Mouse (Mus musculus): ENCODE results near the gene Eef1e1. TPM values are rescaled to one million over a fixed set of nuclear protein-coding genes. Genes with fewer than 3 reads are reported as not detected.
"Not testable (repeated sequence)": the region's sequence is repeated elsewhere in the genome, so short reads cannot be mapped to it uniquely, and the experiment has no call there.

The Eef1e1 gene
- polyA plus RNA-seq, 1 experiment, result 19.5 TPM

DNA sequence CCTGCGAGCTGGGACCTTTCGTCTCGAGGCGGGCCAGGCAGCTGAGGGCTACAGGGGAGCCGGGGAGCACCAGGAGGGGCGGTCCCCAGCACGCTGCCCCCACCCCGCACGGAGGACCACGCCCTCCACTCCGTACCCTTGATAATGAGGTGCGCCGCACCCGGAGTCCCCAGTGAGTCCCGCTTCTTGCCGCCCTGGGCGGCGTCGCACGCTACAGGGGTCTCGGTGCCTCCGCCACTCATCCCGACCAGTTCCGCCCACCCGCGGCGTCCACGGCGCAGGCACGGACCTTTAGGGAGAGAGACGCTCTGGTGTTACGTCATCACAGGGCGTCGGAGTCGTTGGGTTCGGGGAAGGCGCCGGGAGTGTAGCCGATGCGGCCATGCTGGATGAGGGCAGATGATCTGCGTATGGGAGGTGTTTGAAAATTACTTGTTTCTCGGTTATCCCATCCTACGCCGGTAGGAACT is 24.0 kb downstream of the Eef1e1 start, which contains the start of gene Bloc1s5:
Gene Bloc1s5, minus strand, starts transcription at position 310 of the 470 bp plus-strand sequence.
- H3K27ac ChIP-seq (replicated peaks; ENCODE audit: low read depth, low read length), result peak within 1 kb of the TSS; percentile 64
- no peaks in the 10 kb centered on the region for H3K4me1 ChIP-seq (ENCODE audit: control insufficient read depth, insufficient read depth, insufficient read length, low read length)
- peak within 1 kb of the TSS; percentile 97 for H3K4me3 ChIP-seq (ENCODE audit: insufficient read depth, low read depth, low read length)

DNA sequence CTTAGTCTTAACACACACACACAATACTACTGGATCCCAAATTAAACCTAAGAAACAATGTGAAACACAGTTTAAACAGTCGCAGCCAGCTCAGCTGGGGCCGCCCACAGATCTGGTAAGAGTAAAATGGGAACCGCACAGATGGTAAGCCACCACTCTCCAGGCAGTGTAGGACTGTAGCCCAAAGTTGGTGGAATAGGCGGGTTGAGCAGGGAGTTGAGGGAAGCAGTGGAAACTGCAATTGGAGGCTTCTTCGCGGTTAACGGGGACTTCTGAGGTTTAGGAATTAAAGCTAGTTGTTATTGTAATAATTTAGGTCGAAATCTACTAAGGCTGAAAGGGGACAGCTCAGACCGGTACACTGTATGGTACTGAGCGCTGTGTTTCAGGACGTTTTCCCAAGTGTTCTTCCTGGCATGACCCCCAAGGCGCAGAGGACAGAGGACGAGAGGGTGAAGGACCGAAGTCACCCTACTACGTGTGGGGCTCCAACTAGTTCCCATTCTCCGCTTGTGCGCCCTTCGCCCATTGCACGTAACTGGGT is 24.5 kb downstream of the Eef1e1 start:
- Histone ChIP-seq H3K4me3 (ENCODE audit: insufficient read depth, low read depth, low read length) (peak overlapping the region; percentile 97), H3K4me1 (ENCODE audit: control insufficient read depth, insufficient read depth, insufficient read length, low read length) (no peaks in the 10 kb centered on the region), H3K27ac (replicated peaks; ENCODE audit: low read depth, low read length) (peak overlapping the region; percentile 64)

DNA sequence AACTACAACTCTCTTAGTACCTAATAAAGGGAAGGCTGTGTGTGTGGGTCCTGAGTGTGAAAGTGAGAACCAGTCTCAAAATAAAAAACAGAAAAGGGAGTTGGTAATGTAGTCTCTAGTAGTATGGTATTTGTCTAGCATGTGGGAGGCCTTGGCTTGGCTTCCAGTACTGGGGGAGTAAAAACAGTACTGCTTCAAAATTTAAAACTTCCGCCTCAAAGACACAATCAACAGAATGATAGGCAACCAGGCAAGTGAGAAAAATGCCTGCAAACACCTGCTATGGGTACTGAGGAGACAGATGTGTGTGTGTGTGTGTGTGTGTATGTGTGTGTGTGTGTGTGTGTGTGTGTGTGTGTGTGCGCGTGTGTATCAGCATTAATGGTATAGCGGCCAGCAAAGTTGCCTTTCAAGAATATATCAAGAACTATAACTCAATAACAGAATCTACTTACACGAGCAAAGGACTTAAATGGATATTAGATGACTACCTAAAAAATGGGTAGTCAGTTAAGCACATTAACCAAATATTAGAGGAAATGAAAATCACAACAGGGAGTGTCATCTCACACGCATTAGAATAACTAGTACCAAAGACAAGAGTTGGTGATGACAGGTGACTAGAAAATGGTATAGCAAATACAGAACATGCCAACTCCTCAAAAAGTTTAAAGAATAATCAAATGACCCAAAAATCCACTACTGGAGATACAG is 25.4 kb downstream of the Eef1e1 start:
- Histone ChIP-seq H3K4me3 (ENCODE audit: insufficient read depth, low read depth, low read length) (no peak overlapping the region), H3K4me1 (ENCODE audit: control insufficient read depth, insufficient read depth, insufficient read length, low read length) (no peaks in the 10 kb centered on the region), H3K27ac (replicated peaks; ENCODE audit: low read depth, low read length) (no peak overlapping the region)

DNA sequence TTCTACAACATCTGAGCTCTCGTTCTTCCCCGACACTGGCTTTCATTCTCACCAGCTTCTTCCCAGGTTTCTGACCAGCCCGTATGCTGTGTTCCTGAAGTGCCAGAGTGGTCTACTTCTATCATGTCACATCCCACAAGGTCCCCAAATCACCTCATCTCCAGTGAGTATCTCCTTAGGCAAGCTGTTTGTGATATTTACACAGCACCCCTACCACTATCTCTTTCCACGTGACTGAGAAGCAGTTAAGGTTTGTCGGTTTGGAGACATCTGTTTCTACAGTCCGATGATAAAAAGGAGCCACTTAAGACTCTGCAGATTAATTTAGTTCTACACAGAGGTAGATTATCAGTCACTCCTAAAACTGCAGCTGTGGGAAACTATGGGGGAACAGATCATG is 26.3 kb downstream of the Eef1e1 start:
- H3K4me1 ChIP-seq (ENCODE audit: control insufficient read depth, insufficient read depth, insufficient read length, low read length), result no peaks in the 10 kb centered on the region
- no peak overlapping the region for H3K27ac ChIP-seq (replicated peaks; ENCODE audit: low read depth, low read length)
- H3K4me3 ChIP-seq (ENCODE audit: insufficient read depth, low read depth, low read length), result no peak overlapping the region

DNA sequence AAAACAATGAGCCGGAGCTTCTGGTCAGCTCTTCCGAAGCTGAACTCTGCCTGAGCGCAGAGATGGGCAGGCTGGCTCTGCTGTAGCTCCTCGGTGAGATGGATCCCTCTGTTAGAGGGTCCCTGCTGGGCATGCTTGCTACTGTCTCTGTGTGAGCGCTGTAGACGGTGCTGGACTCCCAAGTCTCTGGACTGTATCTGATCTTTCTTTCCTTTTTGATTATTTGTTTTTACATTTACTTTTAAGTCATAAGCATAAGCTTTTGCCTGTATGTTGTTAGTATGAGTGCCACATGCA is 32.7 kb downstream of the Eef1e1 start:
- Histone ChIP-seq H3K4me3 (ENCODE audit: insufficient read depth, low read depth, low read length) (no peak overlapping the region), H3K4me1 (ENCODE audit: control insufficient read depth, insufficient read depth, insufficient read length, low read length) (peaks cover 2% of the 10 kb centered on the region; the same call in 1 of the 2 replicates), H3K27ac (replicated peaks; ENCODE audit: low read depth, low read length) (no peak overlapping the region)

DNA sequence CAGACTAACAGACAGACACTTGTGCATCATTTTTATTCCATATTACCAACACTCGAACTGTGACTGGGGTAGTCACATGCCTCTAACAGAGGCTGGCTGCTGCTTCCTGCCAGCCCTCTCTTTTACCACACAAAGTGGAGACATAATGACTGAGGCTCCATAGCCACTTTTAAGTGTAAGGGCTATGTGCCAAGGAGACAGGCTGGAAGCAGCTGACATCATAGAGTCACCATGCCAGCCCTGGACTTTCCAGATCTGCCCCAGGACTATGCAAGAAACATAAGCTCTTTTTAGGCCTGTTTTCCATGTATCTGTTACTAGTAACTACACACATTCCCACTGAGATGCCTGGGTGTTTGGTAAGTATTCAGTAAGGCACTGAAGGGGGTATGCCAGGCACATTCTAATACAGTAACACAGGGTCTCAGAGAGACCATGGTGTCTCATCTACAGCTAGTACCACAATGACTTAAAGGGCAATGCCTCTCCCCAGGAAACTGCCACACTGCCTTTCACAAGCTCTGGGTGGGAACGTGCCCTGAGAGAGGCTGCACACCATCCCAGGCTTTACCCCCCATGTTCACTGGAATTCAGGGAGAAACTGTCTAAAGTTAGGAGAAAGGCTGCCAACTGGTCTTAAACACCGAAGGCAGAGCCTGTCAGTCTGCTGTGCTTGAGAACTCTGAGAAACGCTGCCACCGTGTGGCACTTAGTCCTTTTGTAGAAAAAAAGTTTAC is 33.2 kb downstream of the Eef1e1 start:
- H3K4me1 ChIP-seq (ENCODE audit: control insufficient read depth, insufficient read depth, insufficient read length, low read length), result peaks cover 2% of the 10 kb centered on the region; the same call in 1 of the 2 replicates
- no peak overlapping the region for H3K4me3 ChIP-seq (ENCODE audit: insufficient read depth, low read depth, low read length)
- H3K27ac ChIP-seq (replicated peaks; ENCODE audit: low read depth, low read length), result no peak overlapping the region

DNA sequence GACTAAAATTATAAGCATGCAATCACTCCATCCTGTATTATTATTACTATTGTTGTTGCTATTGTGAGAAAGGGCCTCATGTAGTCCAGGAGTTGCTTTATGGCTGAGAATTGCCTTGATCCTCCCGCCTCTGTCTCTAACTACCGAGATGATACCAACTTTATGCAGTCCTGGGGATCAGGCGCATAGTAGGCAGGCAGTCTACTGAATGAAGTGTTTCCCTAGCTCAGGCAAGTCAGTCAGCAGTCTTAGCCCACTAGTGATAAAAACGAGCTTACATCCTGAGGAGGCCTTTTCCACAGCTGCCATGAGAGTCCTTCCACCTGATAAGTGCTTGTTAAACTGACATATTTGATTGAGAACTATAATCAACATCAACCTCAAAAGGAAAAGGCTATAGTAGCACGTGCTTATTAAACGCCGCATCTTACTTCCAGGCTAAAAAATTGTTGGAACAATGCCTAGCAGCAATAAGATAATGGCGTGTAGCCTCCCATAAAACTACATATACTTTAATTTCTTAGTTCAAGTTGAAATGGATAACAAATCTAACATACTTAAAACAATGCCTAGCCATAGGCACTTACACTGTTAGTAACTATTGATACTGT is 34.5 kb downstream of the Eef1e1 start:
- Histone ChIP-seq H3K27ac (replicated peaks; ENCODE audit: low read depth, low read length) (no peak overlapping the region), H3K4me3 (ENCODE audit: insufficient read depth, low read depth, low read length) (no peak overlapping the region), H3K4me1 (ENCODE audit: control insufficient read depth, insufficient read depth, insufficient read length, low read length) (peaks cover 2% of the 10 kb centered on the region; the same call in 1 of the 2 replicates)

DNA sequence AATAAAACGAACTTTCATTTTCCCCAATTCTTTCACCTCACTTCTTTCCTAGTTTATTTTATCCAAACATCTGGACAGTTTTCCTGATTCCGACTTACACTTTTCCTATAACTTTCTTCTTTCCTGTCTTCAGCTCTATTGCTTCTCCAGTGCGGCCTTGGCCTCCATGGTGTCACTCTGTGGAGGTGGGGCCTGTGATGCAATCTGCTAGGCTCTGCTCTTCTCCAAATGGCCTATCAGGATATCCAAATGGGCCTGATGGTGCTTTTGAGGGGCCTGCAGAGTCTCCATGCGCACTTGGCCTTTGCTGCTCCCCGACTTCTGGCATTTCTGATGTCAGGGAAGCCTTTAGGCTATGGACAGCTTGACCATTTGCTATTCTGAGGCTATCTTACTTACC is 35.6 kb downstream of the Eef1e1 start:
- H3K4me3 ChIP-seq (ENCODE audit: insufficient read depth, low read depth, low read length), result no peak overlapping the region
- H3K4me1 ChIP-seq (ENCODE audit: control insufficient read depth, insufficient read depth, insufficient read length, low read length), result peaks cover 2% of the 10 kb centered on the region; the same call in 1 of the 2 replicates
- no peak overlapping the region for H3K27ac ChIP-seq (replicated peaks; ENCODE audit: low read depth, low read length)

DNA sequence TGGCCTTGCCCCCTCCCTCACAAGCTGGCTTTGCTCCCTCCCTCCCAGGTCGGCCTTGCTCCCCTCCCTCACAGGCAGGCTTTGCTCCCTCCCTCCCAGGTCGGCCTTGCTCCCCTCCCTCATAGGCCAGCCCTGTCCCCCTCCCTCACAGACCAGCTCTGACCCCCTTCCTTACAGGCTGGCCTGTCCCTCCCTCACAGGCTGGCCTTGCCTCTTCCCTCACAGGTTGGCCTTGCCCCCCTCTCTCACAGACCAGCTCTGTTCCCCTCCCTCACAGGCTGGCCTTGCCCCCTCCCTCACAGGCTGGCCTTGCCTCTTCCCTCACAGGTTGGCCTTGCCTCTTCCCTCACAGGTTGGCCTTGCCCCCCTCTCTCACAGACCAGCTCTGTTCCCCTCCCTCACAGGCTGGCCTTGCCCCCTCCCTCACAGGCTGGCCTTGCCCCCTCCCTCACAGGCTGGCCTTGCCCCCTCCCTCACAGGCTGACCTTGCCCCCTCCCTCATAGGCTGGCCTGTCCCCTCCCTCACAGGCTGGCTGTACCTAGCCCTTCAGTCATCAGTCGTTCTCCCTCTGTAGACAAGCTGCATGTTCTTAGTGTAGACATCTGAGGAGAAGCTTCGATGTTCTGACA is 40.7 kb downstream of the Eef1e1 start:
- not testable (repeated sequence) for H3K4me1 ChIP-seq (ENCODE audit: control insufficient read depth, insufficient read depth, insufficient read length, low read length)

DNA sequence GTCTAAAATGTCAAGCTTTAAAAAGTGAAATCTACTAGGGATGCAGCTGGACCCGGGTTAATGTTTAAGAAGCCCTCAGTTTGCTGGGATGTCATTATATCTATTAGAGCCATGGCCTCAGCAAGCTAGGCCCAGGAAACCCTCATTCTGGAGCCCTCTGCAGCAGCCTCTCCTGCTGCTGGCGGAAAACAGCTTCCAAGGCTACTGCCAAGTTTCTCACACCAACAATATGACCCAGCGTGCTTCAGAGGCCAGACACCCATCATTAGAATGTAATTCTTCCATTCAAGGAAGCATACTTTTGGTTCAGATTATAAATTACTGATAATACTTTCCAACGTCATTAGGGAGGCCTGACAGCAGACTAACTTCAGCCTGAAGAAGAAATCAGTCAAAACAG is 42.0 kb downstream of the Eef1e1 start:
- H3K27ac ChIP-seq (replicated peaks; ENCODE audit: low read depth, low read length), result no peak overlapping the region
- H3K4me1 ChIP-seq (ENCODE audit: control insufficient read depth, insufficient read depth, insufficient read length, low read length), result peaks cover 8% of the 10 kb centered on the region
- H3K4me3 ChIP-seq (ENCODE audit: insufficient read depth, low read depth, low read length), result no peak overlapping the region

More for the DNA sequence above, 40.7 kb downstream of the Eef1e1 start:
- not testable (repeated sequence) for H3K27ac ChIP-seq (replicated peaks; ENCODE audit: low read depth, low read length); H3K4me3 ChIP-seq (ENCODE audit: insufficient read depth, low read depth, low read length)

DNA sequence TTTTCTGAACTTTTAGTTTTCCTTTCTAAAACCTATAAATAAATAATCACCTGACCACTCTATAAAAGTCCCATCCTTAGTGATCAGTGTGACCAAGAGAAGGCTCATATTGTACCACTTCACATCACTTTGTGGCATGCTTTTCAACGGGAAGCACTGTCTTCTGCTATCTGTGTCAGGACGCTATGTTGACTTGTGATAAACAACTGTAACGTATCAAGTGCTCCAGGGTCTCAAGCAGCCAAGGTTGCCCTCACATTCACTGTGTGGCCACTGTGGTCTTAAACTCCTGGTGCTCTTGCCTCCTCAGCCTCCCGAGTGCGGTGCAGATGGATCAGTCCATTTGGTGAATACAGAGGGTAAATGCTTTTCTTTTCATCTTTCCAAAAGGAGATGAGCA is 43.2 kb downstream of the Eef1e1 start:
- H3K27ac ChIP-seq (replicated peaks; ENCODE audit: low read depth, low read length), result no peak overlapping the region
- H3K4me1 ChIP-seq (ENCODE audit: control insufficient read depth, insufficient read depth, insufficient read length, low read length), result peaks cover 8% of the 10 kb centered on the region
- H3K4me3 ChIP-seq (ENCODE audit: insufficient read depth, low read depth, low read length), result no peak overlapping the region

DNA sequence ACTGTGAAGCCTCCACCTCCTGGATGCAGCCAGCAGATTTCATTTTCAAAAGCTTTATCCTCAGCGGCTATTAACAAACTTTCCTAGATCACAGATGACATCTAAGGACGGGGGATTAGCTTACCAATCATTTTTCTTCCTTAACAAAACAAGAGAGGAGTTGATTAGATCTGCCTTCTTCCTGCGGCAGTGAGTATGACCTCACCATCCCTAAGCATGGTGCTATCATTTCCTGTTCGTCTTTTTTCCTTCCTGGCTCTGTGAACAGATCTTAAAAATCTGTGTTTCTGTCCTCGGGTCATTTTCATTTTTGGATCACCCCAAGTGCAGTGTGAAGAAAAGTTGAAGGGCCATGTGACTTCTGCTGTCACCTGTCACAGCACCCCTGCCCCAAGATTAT is 44.6 kb downstream of the Eef1e1 start:
- H3K27ac ChIP-seq (replicated peaks; ENCODE audit: low read depth, low read length), result 0 out of 2 replicates have a peak overlapping the region, but pooled peaks have one; percentile 23
- peaks cover 8% of the 10 kb centered on the region for H3K4me1 ChIP-seq (ENCODE audit: control insufficient read depth, insufficient read depth, insufficient read length, low read length)
- no peak overlapping the region for H3K4me3 ChIP-seq (ENCODE audit: insufficient read depth, low read depth, low read length)

DNA sequence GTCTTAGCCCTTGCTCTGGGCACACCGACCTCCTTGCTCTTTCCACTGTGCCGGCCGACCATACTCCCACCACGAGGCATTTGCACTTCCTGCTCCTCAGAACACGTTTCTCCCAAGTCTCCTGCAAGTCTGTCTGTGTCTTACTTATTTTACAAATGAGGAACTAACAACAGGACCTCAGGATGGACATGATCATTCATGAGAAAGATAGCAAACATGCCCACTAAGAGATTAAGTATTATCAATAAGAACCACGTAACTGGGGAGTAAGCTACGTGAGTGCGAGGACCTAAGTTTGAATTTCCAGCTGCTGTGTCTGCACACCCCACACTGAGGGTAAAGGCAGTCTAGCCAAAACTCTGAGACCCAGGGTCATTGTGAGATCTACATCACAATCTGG is 45.3 kb downstream of the Eef1e1 start:
- H3K4me3 ChIP-seq (ENCODE audit: insufficient read depth, low read depth, low read length), result no peak overlapping the region

DNA sequence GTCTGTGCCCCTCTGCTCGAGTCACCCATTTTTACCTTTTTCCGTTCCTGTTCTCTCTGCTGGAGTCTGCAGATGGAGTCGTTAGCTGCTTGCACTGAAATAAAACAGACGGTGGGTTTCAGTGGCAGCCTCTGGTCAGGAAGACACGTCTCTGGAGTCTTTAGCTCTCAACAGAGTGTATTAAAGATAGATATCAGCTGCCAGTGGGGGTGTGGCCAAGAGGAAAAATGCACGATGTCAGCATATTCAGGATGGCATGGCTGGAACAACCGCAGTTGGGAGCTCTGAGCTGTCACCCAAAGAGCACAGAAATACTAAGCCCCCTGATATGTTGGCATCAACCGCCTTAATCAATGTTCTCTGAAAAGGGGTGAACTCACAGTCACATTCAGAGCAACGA is 46.2 kb downstream of the Eef1e1 start:
- Histone ChIP-seq H3K4me1 (ENCODE audit: control insufficient read depth, insufficient read depth, insufficient read length, low read length) (peaks cover 8% of the 10 kb centered on the region), H3K4me3 (ENCODE audit: insufficient read depth, low read depth, low read length) (no peak overlapping the region), H3K27ac (replicated peaks; ENCODE audit: low read depth, low read length) (no peak overlapping the region)

More for the DNA sequence above, 45.3 kb downstream of the Eef1e1 start:
- Histone ChIP-seq H3K27ac (replicated peaks; ENCODE audit: low read depth, low read length) (peak overlapping the region; percentile 47; the same call in 1 of the 2 replicates), H3K4me1 (ENCODE audit: control insufficient read depth, insufficient read depth, insufficient read length, low read length) (peaks cover 8% of the 10 kb centered on the region)

DNA sequence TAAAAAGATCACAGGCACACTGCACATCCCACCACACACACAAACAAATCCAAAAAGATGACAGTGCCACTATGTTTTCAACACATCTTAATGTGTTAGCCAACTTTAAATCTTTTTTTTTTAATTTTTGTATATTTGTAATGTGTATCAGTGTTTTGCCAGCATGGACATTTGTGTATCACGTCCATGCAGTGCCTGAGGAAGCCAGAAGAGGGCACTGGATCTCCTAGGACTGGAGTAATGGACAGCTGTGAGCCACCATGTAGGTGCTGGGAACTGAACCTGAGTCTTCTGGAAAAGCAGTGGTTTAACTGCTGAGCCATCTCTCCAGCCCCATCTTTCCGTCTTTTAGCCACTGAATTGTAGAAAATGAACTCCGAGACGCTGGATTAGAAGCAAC is 46.7 kb downstream of the Eef1e1 start:
- H3K4me1 ChIP-seq (ENCODE audit: control insufficient read depth, insufficient read depth, insufficient read length, low read length), result peaks cover 8% of the 10 kb centered on the region
- no peak overlapping the region for H3K27ac ChIP-seq (replicated peaks; ENCODE audit: low read depth, low read length)

More for the DNA sequence above, 46.7 kb downstream of the Eef1e1 start:
- H3K4me3 ChIP-seq (ENCODE audit: insufficient read depth, low read depth, low read length), result no peak overlapping the region

All from brown adipose tissue, adult 24 weeks (tissue).